Mouse (Mus musculus): ENCODE measurements at regions not wholly inside any gene's neighbourhood (a gene's known extent, or its start where the extent isn't known, plus 50 kb on each side); places are given as distances from the start of the nearest gene placed in this dataset.

DNA sequence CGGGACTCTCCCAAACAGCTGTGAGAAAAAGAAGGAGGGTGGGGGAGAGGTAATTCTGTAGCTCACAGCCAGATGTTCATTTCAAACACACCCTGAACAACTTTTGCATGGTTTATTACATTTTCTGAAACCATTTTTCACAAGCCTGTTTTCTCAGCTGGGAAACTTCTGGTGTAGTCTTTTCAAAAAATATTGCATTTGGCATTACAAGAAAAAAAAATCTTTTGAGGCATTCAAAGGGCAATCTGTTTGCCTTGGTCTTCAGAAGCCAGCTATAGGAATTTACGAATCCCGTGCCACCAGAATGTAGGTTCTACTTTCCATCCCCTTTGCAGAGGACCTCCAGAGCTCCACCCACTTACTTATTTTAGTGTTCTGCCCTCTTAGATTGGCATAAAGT, 681.7 kb downstream of the Gm826 start:
- no peak for DNase-seq (ENCODE audit: low read depth)

DNA sequence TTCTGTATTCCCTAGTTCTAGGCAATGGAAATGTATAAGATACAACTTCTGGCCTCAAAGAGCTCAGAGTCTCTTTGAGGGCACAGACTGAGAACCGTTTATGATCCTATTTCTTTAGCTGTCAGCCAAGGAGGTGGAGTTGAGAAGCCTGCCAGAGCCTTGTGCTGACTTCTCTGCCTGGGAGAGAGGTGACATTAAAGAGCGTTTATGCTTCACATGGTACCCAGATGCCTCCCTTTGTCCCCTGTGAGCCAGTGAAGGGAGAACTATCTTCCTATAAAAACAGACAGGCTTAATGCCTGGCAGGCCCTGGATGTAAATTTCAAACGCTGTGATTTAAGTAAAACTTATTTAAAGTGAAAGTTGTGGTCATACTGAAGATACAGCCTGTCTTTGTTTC, 657.1 kb downstream of the Gm826 start:
- no peak for DNase-seq (ENCODE audit: low read depth)

DNA sequence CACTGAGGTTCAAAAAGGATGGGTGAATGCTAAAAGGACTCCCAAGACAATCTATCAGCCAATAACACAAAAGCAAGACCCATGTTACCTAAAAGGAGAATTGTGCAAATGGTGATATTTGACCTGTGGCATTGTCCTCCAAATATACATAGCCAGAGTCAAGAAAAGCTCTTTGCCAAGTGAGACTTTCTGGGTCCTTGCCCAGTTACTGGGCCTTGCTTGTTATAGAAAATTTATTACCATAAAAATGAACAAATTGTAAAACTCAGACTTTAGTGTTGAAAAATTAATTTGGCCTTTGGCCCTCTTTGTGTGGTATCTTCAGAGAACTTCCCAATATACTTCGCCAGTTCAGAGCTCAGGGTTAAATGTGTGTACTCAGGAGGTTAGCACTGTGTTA, 653.3 kb downstream of the Gm826 start:
- DNase-seq (ENCODE audit: low read depth), result no peak

DNA sequence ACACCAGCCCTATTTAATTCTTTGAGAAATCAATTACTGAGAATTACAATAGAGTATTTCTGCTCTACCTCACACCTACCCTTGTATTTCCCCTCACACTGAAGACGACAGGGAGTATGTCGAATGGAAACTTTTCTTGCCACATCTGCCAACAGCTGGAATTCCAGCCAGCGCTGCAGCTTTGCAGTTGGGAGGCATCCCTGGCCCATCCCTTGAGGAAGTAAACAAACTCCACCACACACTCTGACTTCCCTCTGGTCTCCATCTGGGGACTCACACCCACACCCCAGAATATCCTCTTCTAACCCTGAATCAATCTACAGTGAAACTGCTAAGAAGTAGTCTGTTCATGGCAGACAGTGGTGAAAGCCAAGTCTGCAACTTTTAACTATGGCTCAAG, 630.9 kb downstream of the Gm826 start:
- no peak for DNase-seq (ENCODE audit: low read depth)

- DNase-seq (ENCODE audit: low read depth), result no peak
These were observed 625.8 kb downstream of the Gm826 start for GRCm38 (mm10) chr2:159708141-159708540.

DNA sequence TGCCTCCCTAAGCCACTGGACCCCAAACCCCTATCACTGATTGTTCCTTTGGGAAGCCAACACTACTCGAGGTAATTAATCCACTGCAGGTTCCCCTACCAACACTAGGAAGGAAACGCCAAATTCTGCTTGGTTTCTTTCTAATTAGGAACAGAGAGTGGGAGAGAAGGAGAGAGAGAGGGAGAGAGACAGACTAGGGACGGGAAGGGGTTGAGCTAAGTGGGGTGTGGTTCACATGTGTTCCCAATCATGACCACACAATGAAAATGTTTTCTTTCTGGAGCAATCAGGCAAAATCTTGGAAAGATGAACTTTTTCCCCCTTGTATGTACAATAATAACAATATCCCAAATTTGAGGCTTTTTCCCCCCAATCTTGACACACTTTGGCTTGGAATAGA, 619.3 kb downstream of the Gm826 start:
- no peak for DNase-seq (ENCODE audit: low read depth)

- DNase-seq (ENCODE audit: low read depth), result no peak
These were observed 615.2 kb downstream of the Gm826 start for GRCm38 (mm10) chr2:159718738-159719137.

DNA sequence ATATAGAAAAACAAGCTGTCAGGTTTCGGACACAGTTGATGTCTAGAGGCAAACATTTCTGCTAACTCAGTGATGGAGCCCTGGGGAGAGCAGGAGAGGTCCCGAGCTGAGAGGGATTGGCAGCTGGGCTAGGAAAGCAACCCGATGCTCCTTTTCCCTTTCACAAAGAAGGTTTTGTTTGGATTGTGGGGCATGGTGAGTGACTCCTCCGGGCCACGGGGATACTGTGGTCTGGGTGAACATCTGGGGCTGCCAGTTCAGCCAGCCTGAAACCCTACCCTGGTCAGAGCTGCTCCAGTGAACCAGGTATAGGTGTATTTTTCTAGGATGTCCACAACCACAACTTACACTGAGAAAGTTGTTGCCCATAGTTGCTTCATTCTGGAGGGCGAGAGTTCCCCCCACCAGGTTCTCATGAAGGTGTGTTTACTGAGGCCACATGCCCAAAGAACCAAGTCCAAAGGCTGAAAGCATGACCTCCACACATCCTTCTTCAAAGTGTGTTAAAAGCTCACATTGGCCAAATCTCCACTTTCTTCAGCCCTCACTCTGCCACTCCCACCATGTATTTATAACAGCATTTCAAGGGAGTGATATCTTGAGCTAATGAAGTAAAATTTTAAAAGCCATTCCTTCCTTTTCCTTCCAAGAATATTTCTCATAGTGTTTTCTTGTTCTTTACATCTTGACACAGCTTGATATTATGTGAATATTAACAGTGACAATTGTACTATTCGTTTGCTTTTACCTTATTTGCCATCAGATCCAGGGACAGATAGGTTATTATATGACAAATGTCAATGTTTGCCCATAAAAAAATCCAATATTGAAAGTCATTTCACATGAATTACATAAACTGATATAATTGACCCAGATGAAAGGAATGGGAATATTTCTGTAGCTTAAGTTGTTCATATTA, 608.5 kb downstream of the Gm826 start:
- DNase-seq (ENCODE audit: low read depth), result no peak

GRCm38 (mm10) chr2:159729301-159729700, 604.7 kb downstream of the Gm826 start:
- no peak for DNase-seq (ENCODE audit: low read depth)

- DNase-seq (ENCODE audit: low read depth), result no peak
These were observed 603.7 kb downstream of the Gm826 start for GRCm38 (mm10) chr2:159730221-159730620.

DNA sequence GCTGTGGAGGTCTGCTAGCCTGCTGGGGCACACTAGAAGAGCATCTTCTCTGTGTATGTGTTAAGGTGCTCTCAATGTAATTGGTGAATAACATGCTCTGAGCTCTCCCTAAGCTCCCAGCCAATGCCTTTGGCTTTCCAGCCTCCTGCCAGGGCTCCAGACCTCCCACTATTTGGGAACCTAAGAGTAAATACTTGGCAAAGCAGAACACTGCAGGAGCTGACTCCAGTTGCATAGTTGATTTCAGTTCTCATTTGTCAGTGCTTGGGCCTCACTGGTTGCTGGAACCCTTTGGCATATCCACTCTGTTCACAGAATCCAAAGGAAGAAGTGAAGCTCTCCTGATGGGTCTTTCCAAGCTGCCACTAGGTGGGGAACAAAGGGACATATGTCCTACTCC, 602.7 kb downstream of the Gm826 start:
- no peak for DNase-seq (ENCODE audit: low read depth)

DNA sequence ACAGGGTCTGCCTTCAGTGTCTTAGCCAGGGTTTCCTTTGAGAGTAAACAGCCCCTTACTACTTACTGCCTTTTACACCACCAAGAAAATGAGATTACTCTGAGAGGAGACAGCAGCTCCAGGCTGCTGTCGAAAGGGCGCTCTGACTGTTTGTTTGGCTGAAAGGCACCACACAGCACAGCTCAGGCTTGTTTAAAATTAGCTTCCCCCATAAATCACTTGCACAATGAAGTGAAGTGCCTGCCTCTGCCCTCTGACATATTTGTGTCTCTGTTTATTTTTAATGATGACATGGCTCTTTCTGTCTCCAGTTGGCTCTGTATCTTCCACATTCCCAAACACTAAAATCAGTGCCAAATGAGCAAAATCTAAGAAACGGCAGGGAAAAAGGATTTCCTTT, 601.5 kb downstream of the Gm826 start:
- DNase-seq (ENCODE audit: low read depth), result no peak

GRCm38 (mm10) chr2:159734576-159734975, 599.4 kb downstream of the Gm826 start:
- no peak for DNase-seq (ENCODE audit: low read depth)

DNA sequence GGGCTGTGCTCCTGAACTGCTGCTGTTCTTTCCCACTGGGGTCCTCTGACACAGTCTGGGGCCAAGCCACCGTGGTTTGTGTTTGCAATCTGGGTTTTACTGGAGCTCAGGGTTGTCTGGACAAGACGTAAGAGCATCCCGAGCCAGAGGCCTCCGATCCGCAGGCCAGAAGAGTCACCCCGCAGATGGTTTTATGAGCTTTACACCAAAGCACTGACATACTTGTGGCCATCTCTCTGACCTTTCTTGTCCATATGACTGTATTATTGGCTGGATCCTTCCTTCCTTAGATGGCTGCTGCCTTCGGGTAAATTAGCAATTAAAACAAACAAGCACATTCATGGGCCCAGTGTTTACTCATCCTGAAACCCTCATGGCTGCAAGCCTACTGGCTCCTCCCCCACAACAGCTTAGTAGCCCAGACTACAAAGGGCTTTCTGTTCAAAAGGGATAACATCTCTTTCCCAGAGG, 578.4 kb downstream of the Gm826 start:
- no peak for DNase-seq (ENCODE audit: low read depth)

DNA sequence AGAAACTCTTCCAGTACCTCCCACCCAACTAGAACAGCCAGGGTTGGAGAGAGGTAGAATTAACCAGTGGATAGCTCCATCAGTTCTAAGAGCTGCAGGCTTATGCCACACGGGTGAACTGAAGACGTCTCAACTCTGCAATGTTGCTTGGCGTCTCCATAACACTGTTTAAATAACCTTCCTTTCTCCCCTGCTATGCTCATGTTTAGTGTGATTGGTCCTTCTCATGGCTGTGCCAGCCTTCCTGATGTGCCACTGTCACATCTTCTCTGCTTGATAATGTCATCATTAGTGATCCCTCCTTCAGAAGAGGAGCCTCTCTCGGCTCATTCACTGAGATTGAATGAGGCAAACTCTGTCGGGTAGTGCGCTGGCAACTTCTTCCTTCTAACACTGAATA, 573.2 kb downstream of the Gm826 start:
- DNase-seq (ENCODE audit: low read depth), result no peak

DNA sequence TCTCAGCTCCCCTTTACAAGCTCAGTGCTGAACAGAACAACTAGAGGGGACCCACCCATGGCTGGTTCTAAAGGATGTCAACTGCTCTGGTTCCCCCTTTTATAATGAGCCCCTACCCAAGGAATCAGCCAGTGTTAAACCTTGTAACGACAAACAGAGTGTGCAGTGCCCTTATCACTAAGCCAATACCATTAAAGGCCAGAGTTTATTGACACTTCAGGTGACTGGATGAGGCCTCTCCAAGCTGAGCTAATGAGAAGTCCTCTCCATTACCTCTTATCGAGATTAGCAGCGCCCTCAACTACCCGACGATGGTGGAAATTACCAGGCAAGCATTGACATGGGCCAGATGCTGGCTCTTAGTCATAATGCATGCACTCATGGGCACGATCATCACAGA, 570.8 kb downstream of the Gm826 start:
- DNase-seq (ENCODE audit: low read depth), result no peak

Measured in c-Kit-positive CD71-positive TER-119-negative erythroid progenitor cells, embryonic 14.5 days (primary cell).